Mouse (Mus musculus): ENCODE measurements at regions not wholly inside any gene's neighbourhood (a gene's known extent, or its start where the extent isn't known, plus 50 kb on each side); places are given as distances from the start of the nearest gene placed in this dataset.
"Not testable (repeated sequence)": the region's sequence is repeated elsewhere in the genome, so short reads cannot be mapped to it uniquely, and the experiment has no call there.

- no peak for DNase-seq (ENCODE audit: low spot score)
These were observed 409.4 kb upstream of the Ercc4 start for GRCm38 (mm10) chr16:12700088-12700487.

DNA sequence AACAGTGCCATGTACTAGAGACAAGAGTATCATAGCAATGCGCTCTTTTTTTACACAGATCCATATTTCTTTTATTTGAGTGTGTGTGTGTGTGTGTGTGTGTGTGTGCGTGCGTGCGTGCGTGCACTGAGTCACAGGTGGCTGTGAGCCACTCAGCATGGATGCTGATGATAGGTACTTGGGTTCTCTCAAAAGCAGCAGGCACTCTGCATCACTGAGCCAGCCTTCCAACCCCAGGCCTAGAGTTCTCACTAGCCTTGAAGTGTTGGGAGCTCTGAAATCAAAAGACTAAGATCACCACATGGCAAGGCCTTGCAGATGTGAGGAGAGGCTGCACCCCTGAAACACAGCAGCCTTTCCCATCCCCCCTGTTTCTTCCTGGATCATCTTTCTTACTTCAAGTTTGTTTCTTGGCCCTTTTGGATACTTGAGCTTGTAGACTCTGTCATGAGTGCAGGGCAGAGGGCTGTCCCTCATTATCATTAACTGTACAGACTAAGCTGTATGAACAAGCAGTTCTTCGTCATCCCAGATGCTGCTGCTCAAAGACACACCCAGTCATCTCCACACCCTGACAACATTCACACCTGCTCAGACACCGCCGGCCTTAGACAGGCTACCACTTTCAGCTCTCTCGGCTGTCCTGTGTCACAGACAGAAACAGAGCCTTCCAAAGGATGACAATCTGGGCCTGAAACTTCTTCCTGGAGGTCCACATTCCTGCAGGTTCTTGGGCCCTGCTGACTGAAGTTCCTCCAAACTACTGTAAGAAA, 405.5 kb upstream of the Ercc4 start:
- DNase-seq (ENCODE audit: low spot score): no peak

DNA sequence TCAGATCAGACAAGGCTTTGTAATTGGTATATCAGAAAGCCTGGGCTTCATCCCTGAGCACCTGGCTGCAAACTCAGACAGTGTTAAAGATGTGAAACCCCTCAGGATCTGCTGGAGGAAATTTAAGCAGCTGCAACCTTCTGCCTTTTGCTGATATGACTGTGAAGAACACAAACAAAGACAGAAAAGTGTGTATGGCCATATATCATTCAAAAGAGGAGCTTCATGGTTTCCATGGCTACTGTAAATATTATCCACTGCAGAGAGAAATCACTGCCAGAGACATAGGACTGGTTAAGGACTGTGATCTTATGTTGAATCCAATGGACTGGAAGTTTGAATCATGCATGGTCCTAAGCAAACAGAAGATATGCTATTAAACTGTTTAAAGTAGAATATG, 402.6 kb upstream of the Ercc4 start:
- DNase-seq (ENCODE audit: low spot score): no peak

GRCm38 (mm10) chr16:12721368-12721767, 388.1 kb upstream of the Ercc4 start:
- DNase-seq (ENCODE audit: low spot score): not testable (repeated sequence)

GRCm38 (mm10) chr16:12726043-12726442, 383.4 kb upstream of the Ercc4 start:
- DNase-seq (ENCODE audit: low spot score): no peak

DNA sequence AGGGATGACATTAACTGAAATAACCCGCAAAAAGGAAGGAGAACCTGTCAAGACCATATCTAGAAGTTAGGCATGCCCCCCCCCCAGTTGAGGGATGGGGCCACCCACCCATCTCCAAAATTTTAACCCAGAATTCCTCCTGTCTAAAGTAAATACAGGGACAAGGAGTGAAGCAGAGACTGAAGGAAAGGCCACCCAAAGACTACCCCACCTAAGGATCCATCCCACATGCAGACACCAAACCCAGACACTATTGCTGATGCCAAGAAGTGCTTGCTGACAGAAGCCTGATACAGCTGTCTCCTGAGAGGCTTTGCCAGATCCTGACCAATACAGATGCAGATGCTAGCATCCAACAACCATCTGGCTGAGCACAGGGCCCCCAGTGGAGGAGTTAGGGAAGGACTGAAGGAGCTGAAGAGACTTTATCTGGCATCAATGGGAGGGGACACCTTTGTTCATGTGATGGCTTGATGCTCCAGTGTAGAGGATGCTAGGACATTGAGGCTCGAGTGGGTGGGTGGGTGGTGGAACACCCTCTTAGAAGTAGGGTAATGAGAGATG, 379.2 kb upstream of the Ercc4 start:
- not testable (repeated sequence) for DNase-seq (ENCODE audit: low spot score)

GRCm38 (mm10) chr16:12731588-12731987, 377.9 kb upstream of the Ercc4 start:
- no peak for DNase-seq (ENCODE audit: low spot score)

DNA sequence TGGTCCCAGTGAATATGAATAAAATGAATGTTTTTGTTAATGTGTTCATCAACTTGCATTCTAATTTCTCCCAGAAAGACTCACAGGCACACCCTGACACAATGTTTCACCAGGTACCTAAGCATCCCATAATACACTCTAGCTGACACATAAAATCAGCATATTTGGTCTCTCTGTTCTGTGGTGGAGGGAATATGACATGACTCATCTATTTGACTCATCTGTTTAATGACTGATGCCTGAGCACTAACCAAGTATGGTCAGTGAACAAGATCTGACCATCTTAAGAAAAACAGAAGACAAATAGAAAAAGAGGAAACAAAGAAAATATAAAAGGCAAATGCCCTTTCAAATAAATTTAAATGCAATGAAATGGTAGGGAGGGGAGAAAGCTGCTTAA, 367.0 kb upstream of the Ercc4 start:
- DNase-seq (ENCODE audit: low spot score): no peak

DNA sequence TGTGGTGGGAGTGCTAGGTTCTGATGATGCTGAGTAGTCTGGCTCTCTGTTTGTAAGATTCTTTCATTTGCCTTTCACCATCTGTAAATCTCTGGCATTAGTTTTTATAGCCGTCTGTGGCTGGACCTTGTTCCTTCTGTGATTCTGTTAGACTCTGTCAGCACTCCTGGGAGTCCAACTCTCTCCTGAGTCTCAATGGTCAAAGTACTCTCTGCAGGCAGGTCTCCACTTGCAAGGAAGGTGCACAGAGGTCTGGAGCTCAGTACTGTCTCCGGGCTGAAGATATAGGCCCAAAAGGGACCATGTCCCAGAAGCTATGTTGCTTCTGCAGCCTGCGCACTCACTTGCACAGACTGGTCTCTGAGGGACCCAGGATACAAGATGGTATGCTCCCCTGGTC, 356.3 kb upstream of the Ercc4 start:
- no peak for DNase-seq (ENCODE audit: low spot score)

GRCm38 (mm10) chr16:12754361-12754760, 355.1 kb upstream of the Ercc4 start:
- no peak for DNase-seq (ENCODE audit: low spot score)

DNA sequence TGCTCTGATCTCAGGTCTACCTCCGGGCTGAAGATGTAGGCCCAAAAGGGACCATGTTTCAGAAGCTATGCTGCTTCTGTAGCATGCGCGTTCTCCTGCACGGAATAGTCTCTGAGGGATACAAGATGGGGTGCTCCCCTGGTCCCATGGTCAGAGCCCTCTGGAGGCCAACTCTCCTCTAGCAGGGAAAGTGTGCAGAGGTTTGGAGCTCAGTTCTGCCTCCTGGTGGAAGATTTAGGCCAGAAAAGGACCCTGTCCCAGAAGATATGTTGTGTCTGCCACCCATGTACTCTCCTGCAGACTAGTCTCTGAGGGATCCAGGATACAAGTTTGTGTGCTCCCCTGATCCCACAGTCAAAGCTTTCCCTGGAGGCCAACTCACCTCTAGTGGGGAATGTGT, 350.9 kb upstream of the Ercc4 start:
- DNase-seq (ENCODE audit: low spot score): no peak

DNA sequence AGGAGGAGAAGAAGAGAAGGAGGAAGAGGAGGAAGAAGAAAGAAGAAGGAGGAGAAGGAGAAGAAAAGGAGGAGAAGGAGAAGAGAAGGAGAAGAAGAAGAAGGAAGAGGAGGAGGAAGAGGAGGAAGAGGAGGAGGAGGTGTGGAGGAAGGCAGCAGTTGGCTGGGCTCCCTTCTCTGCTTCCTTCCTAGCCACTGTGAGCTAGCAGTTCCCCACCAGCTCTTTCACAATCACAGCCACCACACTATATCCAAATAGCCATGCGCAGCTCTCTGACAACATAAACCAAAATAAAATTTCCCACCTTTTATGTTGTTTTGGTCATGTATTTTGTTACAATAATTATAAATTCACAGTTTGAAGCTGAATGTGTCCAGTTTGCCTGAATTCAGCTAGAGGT, 345.3 kb upstream of the Ercc4 start:
- peak; percentile 2 for DNase-seq (ENCODE audit: low spot score)

GRCm38 (mm10) chr16:12764608-12765007, 344.9 kb upstream of the Ercc4 start:
- DNase-seq (ENCODE audit: low spot score): no peak

GRCm38 (mm10) chr16:12766846-12767245, 342.6 kb upstream of the Ercc4 start:
- no peak for DNase-seq (ENCODE audit: low spot score)

DNA sequence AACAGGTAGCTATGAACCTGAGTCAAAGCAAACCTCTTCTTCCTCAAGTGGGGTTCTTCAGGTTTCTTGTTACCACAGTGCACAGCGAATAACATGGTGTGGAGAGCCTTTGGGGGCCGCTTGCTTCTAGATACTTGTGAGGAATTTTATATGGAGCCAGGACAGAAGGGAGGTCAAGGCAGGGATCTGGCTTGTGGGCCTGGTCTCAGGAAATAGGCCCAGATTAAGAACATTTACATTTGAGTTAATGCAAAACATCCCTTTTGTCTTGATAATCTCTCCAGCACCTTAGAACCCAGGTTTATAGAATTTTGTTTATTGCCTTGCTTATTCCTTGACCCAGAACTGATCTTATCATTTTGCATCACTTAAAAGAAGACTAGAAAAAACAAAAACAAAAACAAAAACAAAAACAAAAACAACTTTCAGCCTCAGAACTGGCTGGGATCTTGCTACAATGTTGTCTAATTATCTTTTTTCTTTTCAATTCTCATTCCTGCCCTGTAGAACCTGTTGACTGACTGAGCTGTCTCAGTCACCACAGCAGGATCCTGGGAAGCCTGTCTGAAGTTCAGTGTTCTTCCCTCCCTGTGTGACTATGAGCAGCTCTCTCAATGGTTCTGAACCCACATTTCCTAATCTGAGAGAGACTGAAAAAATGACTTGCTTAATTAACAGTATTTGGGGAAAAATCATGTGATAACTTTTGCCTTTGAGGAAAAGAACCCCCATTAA, 341.2 kb upstream of the Ercc4 start:
- no peak for DNase-seq (ENCODE audit: low spot score)

- DNase-seq (ENCODE audit: low spot score): no peak
These were observed 339.0 kb upstream of the Ercc4 start for GRCm38 (mm10) chr16:12770482-12770881.

DNA sequence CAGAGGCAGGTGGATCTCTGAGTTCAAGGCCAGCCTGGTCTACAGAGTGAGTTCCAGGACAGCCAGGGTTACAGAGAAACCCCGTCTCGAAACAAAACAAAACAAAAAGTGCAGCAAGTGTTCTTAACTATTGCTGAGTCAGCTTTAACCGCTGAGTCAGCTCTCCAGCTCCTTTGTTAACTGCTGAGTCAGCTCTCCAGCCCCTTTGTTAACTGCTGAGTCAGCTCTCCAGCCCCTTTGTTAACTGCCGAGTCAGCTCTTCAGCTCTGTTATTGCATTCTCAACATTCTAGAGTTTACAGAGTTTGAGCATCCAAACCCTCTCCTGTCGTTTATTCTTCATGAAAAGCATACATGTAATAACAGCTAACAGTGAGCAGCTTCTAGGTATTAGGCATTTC, 336.9 kb upstream of the Ercc4 start:
- no peak for DNase-seq (ENCODE audit: low spot score)

DNA sequence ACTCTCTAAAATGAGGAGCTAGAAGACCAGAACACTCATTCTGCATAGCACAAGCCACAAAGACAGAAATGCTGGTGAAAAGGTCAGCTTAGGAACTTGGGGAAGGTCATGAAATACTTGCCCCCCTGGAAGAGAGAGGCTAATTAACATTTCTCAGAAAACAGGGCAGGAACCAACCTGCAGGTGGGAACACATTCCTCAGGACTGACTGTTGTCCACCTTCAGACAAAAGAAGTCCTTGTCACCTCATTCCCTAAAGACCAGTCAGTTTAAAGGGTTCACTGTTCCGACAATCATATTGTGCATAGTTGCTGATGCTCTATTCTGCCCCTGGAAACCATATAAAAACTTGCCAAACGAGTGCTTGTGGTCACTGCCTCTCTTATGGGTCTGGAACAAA, 333.6 kb upstream of the Ercc4 start:
- no peak for DNase-seq (ENCODE audit: low spot score)

DNA sequence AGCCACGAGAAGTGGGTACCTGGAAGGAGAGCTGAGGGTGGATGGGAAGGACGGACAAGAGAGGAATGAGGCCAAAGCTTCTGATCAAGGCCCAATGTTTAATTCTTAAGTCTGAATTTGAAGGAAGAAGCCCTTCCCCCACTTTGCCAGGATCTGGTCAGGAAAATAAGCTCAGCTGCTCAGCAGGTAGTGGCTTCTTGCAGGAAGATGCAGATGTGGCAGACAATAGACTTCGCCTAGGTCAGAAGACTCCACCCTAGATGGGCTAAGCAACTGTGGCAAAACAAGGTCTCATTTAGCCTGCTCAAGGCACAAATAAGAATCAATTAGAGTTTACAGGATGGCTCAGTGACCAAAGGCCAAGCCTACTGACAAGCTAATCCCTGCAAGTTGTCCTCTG, 330.4 kb upstream of the Ercc4 start:
- no peak for DNase-seq (ENCODE audit: low spot score)

DNA sequence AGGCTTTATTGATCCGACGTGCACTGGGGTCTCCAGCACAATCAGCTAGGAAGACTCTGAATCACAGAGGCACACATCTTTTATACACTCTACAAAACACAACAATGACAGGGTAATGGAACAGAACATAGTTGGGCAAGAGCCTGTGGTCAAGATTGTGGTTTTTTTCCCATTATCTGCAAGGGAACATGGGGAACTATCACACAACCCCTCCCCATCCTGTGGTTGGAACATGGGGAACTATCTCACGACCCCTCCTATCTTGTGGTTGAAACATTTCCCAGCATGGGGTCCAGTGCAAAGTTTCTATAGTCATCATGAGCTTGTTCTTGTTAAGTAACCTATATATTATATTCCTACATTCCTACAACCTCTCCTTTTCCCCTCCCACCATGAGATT, 328.8 kb upstream of the Ercc4 start:
- DNase-seq (ENCODE audit: low spot score): no peak

DNA sequence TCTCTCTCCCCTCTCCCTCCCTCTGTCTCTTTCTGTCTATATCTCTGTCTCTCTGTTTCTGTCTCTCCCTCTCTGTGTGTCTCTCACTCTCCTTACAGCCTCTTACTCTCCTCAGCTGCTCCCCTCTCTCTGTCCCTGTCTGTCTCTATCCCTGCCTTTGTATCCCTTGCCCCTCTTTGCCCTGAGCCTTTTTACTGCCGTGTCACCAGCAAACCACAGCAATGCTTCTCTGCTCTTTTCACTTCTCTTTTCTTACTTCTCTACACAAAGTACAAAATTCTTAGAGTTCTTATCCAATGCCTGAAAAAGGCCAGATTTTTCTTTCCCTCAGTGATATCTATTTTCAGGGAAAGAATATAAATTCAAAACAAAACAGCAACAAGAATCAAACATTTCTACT, 323.7 kb upstream of the Ercc4 start:
- no peak for DNase-seq (ENCODE audit: low spot score)

GRCm38 (mm10) chr16:12798523-12798922, 311.0 kb upstream of the Ercc4 start:
- no peak for DNase-seq (ENCODE audit: low spot score)

DNA sequence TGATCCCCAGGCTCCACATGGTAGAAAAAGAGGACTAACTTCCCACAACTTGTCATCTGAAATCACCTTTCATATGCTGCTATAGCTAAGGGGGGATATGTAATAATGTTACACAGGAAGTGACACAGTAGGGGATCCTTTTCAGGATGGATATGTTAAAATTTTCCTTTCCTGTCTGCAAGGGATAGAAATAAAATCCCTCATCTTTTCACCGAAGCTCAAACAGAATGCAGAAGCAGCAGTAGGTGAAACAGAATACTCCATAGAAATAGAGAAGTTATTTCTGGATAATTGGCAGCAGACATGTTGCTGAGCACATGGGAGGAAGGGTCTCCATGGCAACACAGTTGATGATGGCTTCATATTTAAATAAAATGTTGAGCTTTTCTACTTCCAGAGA, 309.3 kb upstream of the Ercc4 start:
- DNase-seq (ENCODE audit: low spot score): no peak
